Mouse (Mus musculus) granulocyte monocyte progenitor cell, adult 5-6 weeks (primary cell): ENCODE measurements around the gene Pomt2. TPM values are rescaled to one million over a fixed set of nuclear protein-coding genes. Genes with fewer than 3 reads are reported as not detected.

Source experiments
- ATAC-seq: replicated peaks from 2 replicates; pipeline ENCODE4 v1.8.0; 2016; ENCODE audit warnings: mild to moderate bottlenecking, moderate TSS enrichment, inconsistent platforms; ENCODE audit not compliant: poor library complexity, severe bottlenecking
- total RNA-seq, 2 experiments: library from RNA; stranded (forward) in 1 of 2; stranded (reverse) in 1 of 2; fragments of 200-712, 200-1000 nt in 1 of 2; fragments of >200 nt in 1 of 2; fragmentation: Nextera tagmentation in 1 of 2; gene quantifications; 2 replicates each; pipeline ENCODE4 v1.2.3; 2014 to 2017

The Pomt2 gene
- total RNA-seq (2014; fragmentation: Nextera tagmentation) (8.8 and 11.8 TPM in 2 replicates), total RNA-seq (2017) (7.9 and 9.8 TPM in 2 replicates)

DNA sequence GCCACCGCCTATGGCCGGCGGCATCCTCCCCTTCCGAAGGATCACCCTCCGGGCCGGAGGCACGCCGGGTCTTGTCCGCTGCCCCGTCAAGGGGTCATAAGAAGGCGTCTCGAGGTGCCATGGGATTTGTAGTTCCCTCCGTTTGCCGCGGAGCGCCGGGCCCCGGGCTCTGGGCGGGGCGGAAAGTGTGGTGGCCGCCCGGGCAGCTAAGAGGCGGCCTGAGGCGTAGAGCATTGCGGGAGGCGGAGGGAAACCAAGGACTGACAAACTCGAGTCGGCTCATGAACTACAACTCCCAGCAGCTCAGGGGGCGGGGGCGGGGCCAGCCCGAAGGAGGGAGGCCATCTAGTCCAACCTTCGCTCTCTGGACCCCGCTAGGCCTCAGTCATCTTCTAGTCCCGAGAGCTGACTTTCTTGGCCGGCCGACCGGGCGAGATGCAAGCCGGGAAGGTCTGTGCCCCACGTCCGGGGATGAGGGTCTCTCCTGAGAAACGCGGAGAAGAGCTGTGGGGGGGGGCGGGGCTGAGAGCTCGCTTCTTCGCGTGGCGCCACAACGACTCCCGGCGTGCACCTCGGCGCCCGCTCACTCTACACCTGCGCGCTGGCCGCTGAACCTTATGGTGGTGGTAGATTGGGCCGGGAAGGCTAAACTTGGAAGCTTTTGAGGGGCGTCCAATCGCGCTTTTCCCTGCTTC lies at the start of gene Pomt2:
Gene Pomt2, minus strand, starts transcription at position 574 of the 695 bp plus-strand sequence.
- peak; percentile 92 for ATAC-seq

DNA sequence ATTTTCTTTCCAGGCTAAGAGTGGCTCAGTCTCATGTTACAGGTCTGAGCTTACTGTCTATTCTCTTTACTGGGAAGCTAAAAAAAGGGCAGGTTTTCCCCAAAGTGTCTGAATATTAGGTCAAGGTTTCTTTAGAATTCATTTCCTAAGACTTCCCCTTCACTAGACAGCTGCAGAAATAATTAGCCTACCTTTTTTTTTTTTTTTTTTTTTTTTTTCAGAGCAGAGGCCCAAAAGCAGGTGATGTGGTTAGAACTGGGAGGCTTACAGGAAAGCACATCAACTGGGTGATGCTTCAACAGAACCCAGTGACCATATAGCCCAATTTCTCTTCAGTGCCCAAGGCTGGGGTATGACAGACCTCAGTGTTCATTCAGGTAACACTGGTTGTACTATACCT lies 48.5 kb upstream of the Pomt2 start:
- ATAC-seq = no peak

DNA sequence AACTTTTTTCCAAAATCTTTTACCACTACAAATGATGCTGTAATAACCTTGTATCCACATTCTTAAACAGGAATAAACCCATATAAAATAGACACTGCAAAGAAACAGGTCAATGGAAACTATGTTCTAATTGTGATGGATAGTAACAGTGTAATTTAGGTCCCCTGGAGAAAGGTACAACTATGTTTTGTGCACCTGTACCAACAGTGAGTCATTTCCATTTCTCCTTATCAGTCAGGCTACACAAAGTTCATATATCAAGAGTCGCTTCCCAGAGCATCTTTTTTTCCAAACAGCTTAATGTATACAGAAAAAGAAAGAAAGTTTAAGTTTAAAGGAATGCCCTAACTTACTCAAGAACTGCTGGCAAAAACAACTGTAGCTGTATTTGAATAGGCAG lies 47.3 kb upstream of the Pomt2 start:
- no peak for ATAC-seq

DNA sequence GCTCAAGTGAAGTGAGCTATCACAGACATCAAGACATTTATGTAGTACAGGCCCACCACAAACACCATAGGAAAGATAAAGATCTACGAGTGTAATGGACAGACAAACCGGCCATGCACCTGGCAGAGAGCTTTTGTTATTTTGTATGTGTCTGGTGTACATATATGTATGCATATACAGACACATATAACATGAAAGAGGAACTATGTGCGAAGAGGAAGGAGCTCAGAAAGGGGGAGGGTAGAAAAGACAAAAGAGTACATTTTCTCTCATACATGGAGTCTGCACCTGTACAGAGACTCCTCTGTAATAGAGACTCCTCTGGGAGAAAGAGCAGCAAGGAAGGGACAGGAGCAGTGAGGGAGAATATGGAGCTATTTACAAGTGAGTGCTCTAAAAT lies 45.2 kb upstream of the Pomt2 start:
- ATAC-seq = peak; percentile 92

DNA sequence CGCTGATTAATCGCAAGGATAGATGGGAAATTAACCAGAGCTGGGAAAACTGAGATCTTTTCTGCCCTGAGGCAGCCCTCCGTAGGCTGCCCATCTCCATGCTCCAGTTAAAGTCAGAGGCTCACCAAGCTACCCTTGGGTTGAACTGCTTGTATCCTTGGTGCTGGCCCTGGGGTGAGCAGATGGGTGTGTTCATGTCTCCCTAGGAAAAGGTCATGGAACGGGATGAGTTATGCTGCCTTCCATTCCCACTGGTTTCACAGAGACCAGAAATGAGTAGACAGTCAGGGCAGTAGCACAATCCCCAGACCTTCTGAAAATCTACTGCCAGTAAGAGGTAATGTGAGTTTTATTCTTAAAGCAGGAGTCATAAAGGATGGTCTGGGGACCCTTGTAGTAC lies 29.9 kb upstream of the Pomt2 start:
- no peak for ATAC-seq

DNA sequence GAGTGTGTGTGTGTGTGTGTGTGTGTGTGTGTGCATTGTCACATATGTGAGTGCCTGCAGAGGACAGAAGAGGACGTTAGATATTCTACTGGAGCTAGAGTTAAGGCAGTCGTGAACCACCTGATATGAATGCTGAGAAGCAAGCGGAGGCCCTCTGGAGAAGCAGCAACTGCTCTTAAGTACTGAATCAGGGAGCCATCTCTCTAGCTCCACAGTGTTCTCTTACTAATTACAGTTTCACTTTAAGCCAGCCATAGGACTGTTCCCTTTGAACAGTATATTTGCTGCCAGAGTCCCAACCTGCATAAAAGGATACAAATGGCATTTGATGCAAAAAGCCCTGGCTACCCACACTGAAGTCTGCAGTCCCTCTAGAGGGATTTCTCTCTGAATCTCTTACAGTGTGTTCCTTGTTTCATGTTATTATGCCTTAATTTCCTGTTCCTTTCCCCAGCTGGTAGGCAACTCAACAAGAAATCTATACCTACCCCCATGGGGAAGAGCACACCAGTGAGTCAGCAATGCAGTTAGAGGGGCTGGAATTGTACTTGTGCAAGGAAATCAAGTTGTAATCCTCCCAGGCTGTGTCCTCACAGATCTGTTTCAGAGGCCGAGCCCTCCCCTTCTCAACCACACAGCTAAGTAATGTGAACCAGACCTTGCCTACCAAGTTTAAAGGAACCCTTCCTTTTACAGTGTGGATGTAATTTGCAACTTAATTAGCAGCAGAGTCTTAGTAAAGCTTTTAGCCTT lies 27.6 kb upstream of the Pomt2 start:
- ATAC-seq = peak; percentile 84

DNA sequence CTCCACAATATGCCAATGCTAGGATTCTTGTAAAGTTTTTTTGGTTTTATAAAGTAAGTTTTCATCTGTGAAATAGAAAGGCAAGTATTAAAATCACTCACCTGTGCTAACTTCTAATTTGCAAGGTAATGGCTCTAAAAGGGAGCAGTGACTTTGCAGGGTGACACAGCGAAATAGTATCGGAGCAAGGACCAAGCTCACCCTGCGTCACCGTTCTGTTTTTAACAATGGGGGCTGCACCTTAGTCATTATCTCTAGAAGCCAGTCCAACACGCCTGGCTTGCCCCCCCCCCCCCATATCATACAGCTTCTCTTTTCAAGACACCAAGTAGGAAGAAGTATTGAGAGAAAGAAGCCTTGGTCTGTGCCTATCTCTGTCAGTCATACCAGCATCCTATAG lies 13.0 kb upstream of the Pomt2 start:
- ATAC-seq = no peak

DNA sequence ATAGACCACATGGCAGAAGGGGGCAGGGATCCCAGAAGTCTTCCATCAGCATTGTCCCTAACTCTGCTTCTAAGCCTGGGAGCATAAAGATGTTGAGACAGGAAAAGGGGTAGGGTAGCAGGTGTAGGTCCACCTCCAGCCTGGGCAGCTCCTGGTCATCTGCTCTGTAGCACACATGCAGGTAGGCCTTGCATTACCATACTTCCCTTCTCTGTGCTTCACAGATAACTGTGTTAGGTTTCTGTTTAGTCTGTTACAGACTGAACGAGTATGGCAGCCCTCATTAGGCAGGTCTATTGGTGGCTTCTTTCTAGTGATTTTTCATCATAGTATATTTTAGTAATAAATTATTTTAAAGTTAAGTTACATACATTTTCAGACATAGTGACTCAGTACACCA lies 12.5 kb upstream of the Pomt2 start:
- no peak for ATAC-seq

DNA sequence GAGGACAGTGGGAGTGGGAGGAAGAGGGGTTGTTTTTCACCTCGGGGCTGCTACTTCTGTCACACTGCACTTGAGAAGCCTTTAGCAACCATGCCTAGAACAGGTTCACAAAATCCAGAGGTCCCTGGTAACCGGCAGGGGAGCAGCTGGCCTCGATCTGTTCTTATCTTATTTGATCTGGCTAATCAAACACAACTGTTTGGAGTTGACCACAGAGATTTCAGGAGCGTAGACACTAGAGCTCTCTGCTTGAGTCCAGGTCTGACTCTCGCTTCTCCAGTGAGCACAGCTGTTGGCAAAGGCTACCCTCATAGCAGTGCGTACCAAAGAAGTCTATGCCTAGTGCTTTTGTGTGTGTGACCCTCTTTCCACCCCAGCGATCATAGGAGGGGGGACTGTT lies 10.3 kb upstream of the Pomt2 start:
- no peak for ATAC-seq

DNA sequence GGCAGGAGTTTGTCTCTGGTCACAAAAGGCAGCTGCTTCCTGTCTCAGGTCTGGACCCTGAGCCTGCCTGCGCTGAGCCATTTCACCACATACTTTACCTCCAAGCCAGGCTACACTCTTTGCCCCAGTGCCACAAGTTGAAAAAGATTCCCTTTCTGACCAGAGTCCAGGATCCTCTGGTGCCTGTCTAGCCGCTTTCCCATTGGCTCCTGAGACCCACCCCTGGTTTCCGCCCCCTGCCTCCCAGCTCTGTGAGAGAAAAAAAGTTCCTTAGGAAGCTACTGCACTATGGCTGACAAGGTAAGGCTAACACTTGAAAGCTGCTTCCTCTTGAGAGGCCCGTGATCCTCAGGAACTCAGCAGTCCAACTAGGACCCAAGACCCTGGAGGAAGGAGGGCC lies 9.6 kb upstream of the Pomt2 start:
- ATAC-seq = no peak

DNA sequence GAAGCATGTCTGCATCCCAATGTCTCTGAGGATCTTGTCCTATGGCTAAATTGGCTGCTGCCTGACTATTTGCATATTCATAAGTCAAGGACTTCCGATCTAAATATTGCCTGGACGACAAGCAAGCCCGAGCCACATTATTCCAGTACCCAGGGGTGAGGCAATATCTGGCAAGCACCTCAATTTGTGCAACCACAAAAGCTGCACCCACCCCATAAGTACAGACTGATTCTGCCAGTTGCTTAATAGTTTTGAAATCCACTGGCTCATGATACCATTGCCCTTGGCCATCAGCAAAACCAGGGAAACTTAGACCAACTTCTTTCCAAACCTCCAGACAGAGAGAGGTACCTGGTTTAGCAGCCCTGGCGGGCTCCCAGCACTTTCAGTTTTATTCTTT lies 6.7 kb upstream of the Pomt2 start:
- ATAC-seq = peak; percentile 78

DNA sequence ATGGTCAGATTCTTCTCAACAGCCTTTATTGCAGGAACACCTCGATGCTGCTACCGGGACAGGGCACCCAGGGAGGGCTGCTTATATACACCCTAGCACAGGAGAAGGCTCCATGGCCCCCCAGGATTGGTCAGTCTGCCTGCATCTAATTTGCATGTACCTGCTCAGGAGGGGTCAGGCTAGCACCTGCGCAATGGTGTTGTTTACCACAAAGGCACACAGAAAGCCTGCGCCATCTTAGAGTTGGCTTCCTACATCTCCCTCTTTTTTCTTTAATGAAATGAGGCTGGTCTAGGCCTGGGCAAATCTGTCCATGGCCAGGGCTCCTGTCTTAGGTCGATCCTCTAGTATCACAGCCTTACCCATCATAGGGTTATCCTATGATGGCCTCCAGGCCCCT lies 1.7 kb upstream of the Pomt2 start:
- ATAC-seq = no peak

DNA sequence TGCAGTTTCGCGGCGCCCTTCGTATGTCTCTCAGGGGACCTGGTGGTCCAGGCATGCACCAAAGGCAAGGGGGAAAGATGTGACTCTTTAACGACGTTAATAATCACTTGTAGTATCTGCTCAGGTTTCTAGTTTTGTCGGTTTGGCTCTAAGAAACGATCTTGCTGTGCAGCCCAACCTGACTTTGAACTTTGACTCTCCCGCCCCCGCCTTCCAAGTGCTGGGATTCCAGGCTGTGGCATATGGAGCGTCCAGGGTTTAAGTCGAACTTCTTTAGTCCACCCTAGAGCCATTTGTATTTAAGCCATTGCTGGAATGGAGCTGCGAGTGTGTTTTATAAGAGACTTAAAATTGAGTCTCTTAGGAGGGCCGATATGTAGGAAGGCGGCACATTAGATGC lies 368 bp upstream of the Pomt2 start:
- no peak for ATAC-seq

DNA sequence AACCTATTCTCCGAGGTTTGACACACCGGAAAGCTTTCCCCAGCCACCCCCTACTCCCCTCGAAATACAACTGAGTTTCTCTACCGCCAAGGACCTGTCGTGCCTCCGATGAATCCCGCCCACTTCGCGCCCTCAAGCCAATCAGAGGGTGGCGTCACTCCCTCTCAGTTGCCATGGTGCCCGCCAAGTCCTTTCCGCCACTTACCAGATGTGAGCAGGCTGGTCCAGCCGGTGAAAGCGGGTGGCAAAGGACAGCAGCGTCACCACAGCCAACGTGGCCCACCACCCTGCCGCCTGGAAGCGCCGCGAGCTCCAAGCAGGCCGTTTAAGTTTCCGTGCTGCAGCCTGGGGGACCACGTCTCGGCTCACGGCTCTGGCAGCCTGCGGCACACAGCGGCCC lies 802 bp downstream of the Pomt2 start, which contains the start of gene Gstz1:
Gene Gstz1, plus strand, starts transcription at position 200 of the 400 bp plus-strand sequence.
- peak; percentile 86 for ATAC-seq

DNA sequence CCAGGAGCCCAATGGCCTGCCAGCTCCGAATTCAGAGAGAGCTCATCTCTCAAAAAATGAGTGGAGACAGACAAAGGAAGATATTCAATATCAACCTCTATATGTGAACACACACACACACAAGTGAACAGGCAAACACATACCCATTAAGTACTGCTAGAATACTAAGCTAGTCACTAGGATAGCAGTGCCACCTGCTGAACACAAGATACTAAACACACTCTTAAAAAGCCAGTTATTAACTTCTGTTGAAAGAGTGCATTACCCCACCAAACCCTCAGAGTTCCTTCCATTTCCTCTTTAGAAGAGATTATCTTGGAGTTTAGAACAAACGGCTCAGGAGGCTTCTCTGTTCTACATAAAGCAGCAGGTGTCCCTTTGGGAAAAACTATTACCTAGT lies 5.6 kb downstream of the Pomt2 start:
- 0 out of 2 replicates have a peak, but pooled peaks have one; percentile 23 for ATAC-seq

DNA sequence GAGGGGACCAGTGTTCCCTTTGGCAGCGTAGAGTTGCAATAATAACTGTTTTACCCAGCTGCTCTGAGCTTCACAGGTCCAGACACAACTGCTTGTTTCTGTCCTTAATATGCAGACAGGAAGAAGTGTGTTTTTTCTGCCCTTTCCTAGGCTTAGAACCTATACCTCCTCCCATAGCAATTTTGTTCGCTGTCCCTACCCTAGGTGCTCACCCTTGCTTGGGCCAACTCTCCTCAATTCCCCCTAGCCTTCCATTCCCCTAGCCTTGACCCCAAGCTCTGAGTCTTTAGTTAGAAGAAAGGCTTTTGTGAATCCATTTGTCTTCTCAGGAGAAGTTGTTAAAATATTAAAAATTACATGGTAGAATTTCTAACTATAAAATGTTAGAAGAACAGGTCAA lies 9.0 kb downstream of the Pomt2 start:
- ATAC-seq = no peak

DNA sequence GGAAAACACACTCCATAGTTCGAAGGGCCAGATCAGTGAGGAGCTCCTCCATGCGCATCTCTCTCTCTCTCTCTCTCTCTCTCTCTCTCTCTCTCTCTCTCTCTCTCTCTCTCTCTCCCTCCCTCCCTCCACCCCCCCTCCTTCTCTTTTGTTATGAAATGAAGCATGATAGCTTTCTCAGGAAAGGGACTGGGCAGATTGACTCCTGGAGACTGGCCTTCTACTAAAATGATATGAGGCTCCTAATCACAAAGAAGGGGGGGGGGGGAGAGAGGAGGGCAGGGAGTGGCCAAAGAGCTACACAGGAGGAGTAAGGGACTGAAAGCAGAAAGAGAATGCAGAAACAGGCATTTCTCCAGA lies 9.4 kb downstream of the Pomt2 start:
- ATAC-seq = no peak

DNA sequence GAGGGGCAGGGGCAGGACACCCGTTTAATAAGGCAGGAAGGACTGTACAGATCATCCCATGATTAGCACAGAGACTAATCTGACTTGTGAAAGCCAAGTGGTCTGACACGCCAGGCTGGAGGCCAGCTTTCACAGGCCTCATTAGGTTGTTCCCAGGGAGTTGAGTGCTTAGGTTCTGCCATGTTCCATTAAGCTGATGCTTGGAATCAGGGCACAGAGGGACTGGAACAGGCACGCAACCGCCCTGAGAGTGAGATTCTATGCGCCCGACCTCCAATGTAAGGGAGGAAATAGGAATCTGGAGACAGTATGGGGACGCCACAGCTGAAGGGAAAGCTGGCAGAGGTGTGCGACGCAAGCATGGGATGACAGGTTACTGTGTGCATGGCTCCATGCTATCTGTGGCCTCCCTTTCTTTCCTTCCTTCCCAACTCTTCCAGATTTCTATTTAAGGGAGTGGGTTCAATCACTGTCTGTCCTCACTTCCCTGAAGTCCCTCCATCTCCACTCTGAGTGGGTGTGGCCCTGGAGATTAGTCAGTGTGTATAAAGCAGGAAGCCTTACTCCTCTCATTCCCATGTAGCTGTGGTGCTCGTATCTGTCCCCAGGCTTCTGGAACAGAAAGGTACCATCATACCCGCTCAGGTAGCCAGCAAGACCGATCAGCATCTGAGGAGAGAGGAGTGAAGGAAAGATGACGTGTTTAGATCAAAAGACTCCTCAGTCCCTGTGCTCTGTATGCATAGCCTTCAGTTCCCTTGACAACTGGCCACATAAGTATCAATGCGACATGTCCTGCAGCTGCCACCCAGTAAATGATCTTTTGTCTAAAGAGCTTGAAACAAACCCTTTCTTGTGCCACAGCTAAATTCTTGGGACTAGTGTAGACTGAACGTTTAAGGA lies 10.1 kb downstream of the Pomt2 start:
- ATAC-seq = no peak

DNA sequence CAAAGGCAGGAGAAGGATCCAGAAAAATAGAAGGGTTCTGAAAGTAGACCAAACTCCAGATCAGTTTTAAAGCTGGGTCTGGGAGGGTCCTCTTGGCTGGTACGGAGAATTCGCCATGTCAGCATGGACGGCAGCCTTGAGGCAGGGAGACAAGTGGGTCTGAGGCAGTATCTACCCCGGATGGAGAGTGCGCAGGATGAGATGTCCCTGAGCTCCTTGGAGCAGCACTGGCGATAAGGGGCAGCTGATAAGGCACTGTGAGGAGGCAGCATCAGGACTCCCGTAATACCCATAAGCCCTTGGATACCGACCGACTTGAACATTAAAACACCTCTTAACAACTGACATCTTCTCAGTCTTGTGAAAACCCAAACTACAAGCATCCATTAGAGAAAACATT lies 15.0 kb downstream of the Pomt2 start:
- ATAC-seq = no peak

DNA sequence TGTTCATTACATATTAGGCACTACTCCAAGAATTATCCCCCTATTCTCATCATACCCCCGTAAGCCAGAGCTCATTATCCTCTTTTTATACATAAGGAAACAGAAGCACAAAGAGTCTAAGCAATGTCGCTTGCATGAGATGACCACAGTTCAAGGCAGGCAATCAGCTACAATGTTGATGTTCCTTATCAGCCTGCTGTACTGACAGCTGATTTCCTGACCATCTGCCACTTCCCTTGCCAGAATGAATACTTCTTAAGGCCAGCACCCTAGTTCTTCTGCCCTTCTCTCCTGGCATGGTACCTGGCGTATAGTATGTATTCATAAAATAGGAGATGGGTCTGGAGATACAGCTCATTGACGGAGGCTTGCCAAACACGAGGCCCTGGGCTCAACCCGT lies 15.6 kb downstream of the Pomt2 start:
- ATAC-seq = no peak

DNA sequence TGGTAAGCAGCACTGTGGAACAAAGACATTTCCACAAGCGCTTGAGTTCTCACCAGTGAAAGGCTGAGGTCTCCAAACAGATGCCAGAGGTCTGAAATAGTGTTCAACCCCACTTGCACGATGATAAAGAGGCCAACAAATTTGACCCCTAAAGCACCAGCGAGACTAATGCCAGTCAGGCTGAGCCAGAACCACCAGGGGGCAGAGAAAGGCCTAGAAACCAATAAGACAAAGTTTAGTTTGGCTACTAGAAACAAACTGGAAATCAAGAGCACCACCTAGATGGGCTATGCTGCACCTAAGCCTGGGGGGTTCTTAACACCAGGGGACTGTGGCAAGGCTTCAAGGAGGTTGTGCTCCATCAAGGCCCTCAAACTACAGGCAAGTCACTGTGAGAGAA lies 16.1 kb downstream of the Pomt2 start:
- peak; percentile 35; the same call in 1 of the 2 replicates for ATAC-seq
